Mouse (Mus musculus): ENCODE data around the gene Sptlc3.

DNA sequence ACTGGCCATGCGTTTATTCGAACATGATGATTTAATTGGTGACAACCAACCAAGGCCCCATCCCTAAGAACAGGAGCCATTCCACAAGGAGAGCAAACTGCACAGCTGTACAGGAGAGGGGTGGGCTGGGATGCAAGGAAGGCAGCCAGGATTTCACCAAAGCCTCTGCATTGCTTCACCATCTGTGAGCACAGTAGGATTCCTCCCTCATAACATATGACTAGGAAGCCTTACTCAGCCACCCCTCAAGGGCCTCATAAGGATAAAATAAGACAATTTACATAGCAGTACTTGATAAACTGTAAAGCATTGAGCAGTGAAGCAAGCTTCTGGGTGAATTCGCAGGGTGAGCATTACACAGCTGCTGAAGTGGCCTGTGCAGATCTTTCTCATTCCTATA is 155.8 kb downstream of the Sptlc3 start:
- TF ChIP-seq EP300 (IDR thresholded peaks at IDR 0.05; ENCODE audit: low read depth): no peak
- TF ChIP-seq CTCF (IDR thresholded peaks at IDR 0.05; ENCODE audit: low read depth): no peak

All from liver, postnatal 0 days (tissue).